Mouse (Mus musculus): Measurements from ENCODE around the gene Dut.

DNA sequence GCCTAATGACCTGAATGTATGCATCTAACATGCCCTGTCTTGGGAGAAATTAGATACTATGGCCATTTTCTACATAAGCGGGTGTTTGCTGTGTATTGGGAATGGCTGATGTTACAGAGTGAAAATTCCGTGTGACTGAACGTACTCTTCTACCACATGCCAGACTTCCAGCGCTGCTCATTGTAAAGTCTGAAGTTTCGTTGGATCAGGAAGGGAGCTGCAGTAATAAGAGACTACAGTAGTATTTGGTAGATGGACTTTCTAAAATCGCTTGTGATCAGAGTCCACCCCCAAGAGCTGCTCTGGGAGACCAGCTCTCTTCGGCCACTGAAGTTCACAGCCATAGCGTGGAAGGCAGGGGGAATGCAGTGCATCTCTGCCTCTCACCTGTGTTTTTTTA lies 1.3 kb downstream of the Dut start:
- TF ChIP-seq POLR2A (IDR thresholded peaks at IDR 0.05; ENCODE audit: borderline replicate concordance, extremely low read depth, insufficient read depth, insufficient read length, poor library complexity, severe bottlenecking) = no peak
- no peak for TF ChIP-seq CTCF (IDR thresholded peaks at IDR 0.05; ENCODE audit: borderline replicate concordance, extremely low read depth, insufficient read depth, insufficient read length)
